Mouse (Mus musculus): ENCODE data around the gene Ncs1.

- TF ChIP-seq POLR2A (IDR thresholded peaks at IDR 0.05; ENCODE audit: low read depth, low read length), result no peak
- TF ChIP-seq CTCF (IDR thresholded peaks at IDR 0.05; ENCODE audit: extremely low read depth, insufficient read length, insufficient replicate concordance, low read depth, low read length), result no peak
Observed at GRCm38 (mm10) chr2:31252167-31252566, 6.5 kb downstream of the Ncs1 start.
